Mouse (Mus musculus) layer of hippocampus, adult 8-10 months (tissue): ENCODE results near the gene Sesn1. TPM values are rescaled to one million over a fixed set of nuclear protein-coding genes. Genes with fewer than 3 reads are reported as not detected.
"Not testable (repeated sequence)": the region's sequence is repeated elsewhere in the genome, so short reads cannot be mapped to it uniquely, and the experiment has no call there.

Source experiments
- DNase-seq, 2 experiments: peaks; one replicate each; pipeline ENCODE4 v3.0.0; 2022; ENCODE audit warnings: low spot score in 2 of 2
- total RNA-seq, 4 experiments: library from RNA; stranded (reverse); gene quantifications; 2 replicates each; pipeline ENCODE4 v1.2.4; 2022

Gene Sesn1
- total RNA-seq, 4 experiments from 2014 or later: 44.0 to 53.3 (median 45.2) TPM

DNA sequence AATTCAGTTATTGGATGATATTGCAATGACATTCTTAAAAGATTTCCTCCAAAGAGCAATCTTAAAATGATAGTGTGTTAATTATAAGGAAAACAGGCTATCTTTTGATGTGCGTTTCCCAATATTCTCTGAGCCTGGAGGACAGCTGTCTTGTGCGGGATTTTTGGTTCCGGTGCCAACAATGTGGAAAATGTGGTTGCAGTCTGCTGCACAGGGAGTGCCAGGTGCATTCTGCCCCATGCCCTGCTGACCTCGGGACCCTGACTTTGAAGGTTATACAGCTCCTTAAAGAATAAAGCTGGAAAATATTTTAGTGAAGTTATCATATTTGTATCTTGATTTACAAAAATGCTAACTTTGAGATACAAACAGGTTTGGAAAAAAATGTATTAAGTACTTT is 98.2 kb downstream of the Sesn1 start:
- DNase-seq: no peak

DNA sequence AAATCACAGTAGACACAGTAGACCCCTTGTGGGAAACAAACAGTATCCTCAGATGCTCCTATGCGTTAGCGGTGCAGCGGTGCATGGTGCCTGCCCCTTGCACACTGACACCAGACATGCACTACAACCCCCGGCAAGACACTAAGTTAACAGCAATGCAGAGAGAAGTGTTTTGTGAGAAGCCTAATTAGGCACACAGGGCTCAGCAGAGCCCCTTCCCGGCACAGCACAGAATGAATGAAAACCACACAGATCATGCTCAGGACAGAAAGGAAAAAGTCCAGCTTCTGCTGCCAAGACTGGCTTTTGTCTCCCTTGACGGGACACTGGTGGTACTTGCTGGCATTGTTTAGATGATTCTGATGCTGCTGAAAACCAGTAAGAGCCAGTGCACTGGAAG is 99.2 kb downstream of the Sesn1 start:
- DNase-seq: no peak

DNA sequence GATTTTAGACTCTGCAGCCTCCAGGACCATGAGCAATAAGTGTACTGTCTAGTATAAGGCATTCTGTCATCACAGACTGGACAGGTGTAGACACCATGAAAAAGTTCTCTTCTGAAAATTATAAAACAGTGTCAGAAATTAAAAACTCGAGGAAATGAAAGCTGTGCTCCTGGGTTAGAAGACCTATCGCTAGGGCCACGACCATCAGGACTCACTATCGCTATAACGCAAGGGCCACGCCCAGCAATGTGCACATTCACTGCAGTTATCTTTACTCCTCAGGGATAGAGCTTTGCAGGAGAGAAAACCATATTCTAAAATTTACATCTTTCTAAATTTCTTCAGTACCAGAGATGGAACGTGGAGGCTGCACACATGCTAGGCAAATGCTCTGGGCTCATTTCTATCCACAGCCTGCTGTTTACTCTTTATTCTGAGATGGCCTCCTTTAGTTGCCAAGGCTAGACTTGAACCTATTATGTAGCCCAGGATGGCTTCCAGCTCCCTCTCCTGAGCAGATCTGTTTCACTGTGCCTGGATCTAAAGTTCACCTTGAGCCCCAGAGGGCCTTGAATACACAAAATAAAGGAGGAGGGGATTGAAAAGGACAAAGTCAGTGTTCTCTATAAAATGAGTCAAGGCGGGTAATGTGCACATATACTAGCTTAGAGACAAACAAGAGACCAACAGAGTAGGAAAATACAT is 102.7 kb downstream of the Sesn1 start:
- no peak for DNase-seq

DNA sequence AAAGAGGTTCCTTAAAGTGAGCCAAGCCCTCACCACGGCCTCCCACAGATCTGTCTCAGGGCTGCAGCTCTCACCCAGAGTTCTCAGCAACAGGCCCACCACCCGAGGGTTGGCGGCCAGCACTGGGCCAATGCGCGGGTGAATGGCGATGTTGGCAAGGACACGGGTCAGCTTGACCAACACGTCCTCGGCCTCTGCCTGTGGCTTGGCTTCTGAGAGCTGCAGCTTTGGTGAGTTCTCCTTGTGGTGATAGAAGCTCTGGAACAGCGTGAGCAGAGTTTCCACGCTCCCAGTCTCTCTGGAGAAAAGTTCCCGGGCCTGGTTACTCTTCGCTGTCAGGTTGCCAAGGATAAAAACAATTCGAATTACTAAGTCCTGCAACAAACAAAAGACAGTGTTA is 117.0 kb downstream of the Sesn1 start:
- DNase-seq: peak in 1 of 2 experiments; percentile 41

DNA sequence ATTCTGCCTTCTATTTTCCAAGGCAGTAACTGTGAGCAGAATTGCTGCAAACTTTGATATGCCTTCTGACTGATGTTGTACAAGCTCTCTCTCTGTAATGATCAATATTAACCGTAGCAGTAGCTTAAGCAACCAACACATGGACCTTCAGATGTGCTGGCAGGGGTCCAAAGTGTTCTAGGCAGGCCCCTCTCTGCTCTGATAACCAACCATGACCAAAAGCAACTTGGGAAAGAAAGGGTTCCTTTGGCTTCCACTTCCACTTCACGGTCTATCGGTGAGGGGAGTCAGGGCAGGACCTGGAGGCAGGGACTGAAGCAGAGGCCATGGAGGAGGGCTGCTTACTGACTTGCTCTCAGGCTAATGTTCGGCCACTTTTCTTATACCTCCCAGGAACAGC is 121.2 kb downstream of the Sesn1 start:
- DNase-seq: no peak

DNA sequence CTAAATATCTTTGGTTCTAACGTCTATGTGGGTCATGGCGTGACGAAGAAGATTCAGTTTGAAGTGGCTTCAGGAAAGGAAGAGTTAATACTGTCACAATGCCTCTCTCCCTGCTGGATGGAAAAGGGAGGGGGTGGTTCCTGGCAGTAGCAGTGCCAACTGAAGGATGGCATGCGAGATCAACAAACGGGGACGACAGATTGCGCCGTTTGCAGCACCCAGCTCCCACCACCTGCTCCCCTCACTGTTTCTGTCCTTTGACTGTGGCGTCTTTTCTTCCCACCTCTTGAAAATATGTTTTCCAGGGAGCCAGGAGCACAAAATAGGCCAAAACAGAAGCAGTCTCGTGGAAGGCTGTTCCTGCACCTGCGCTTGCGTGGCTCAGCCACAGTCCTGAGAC is 122.2 kb downstream of the Sesn1 start:
- DNase-seq: peak; percentile 87 to 90

DNA sequence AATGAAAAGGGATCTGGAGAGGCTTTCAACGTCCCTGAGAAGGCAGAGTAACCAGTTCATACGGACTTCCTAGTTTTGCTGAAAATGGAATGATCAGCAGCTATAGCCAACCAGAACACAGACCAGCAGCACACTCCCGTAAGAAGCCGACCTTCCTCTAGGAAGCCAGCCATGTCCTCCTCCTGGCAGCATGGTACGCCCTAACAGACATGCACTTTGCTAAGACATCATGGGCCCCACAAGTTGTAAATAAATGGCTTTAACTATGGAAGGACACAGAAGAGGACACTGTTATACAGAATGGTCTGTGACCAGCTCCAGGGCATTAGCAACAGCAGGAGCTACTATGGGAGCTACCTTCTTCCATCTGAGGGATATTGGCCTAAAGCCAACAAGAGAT is 123.2 kb downstream of the Sesn1 start:
- DNase-seq: no peak

DNA sequence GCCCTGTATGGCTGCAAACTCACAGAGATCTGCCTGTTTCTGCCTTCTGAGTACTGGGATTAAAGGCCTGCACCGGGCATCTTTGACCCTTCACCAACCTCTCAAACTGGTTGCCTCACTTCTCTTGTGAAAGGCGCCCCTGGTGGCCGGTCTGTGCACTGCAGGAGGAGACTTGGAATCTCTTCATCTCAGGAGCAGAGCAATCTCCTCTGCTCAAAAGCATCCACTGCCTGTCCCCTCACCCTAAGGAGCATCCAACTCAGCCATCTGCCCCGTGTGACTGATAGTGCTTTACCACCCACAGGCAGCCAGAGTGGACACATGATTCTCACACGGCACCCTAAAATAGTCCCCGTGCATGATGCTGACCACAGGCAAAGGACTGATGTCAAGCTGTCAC is 123.8 kb downstream of the Sesn1 start:
- DNase-seq: no peak

DNA sequence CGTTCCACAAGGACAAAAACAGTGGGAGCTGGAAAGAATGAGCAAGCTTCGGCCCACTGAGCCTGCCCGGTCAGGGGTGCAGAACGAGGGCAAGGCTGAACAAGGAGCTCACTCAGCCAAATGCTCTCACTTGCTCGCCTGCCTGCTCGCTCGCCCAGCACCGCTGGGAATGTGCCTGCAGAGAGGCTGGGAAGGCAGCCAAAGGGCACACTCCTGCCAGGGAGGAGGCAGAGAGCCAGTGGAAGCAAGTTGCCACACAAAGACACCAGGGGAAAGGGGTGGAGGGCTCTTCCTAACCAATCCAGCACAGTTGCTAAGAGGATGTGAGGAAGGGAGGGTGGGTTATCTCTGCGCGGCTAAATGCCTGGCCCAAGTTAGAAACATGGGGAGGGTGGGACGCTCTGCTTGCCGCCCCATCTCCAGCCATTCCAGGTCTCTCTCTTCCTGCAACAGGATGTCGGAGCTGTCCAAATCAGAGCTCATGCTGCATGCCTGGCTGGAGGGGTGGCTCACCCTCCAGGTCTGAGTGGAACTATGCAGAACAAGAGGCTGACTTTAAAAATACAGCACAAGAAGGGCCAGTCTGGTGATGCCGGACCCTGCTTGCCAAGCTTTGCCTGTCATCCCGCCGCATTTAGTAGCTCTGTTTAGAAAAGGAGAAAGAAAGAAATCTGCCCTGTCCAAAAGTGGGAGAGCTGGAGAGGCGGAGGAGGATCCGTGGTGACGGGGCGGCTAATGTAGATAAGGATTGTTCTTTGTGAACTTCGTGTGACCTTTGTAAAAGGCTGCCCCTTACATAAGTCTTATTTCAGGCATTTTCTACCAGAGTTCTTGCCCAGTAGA is 125.1 kb downstream of the Sesn1 start:
- peak; percentile 88 to 90 for DNase-seq

DNA sequence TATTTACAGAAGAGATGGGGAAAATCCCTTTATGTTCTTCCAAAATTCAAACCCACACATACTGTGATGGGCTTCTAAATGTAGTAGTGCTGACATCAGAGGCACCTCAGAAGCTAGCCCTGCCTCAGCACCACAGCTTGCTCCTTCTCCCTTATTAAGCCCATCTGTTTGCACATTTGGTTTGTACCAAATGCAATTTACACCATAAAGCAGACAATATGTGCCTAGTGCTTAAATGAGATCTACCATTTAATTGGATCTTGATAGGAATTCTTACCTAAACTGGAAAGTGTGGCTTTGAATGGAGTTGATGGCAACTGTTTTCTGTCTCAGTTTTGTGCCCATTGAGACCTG is 125.7 kb downstream of the Sesn1 start:
- peak; percentile 44 to 57 for DNase-seq

DNA sequence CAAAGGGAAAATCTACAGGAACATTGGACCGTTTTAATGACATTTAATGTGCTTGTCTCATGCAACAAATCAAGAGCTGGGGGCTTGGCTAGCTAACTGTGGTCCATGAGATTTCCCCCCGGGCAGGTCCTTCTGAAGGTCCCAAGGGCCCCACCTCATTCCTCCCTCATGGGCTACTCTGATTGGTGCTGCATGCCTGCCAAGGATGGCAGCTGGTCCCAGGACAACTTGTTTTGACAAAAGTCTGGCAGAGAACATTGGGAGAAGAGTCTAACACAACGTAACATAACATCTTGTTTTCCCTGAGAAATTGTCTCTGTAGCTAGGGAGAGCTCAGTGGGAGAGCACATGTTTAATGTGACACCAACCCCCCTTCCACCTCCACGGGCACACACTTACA is 126.4 kb downstream of the Sesn1 start:
- DNase-seq: peak; percentile 43 to 60

DNA sequence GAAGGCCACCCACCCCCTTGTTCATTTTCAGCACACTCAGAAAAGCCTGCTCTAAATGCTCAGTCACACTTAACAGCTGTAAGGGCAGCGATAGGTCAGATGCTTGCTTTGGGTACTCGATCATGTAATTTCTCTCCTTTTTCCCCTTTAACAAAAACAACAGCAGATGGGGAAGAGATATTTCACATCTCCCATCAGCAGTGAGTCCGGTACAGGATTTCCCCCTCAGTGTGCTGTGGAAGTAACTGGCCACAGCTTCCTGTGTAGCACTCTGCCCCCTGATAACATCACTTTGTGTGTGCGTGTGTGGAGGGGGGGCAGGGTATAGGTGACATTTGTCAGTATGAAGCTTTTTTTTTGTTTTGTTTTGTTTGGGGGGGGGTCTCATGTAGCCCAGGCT is 127.4 kb downstream of the Sesn1 start:
- DNase-seq: no peak

DNA sequence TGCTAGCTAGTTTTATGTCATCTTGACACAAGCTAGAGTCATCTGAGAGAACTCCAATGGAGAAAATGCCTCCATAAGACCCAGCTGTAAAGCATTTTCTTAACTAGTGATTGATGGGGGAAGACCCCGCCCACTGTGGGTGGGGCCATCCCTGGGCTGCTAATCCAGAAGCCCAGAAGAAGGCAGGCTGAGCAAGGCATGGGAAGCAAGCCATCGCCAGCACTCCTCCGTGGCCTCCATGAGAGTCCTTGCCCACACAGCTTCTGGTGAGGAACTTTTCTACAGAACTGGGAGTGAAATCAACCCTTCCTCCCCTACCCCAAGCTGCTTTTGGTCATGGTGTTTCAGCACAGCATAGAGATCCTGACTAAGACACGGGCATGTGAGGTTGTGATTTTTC is 129.4 kb downstream of the Sesn1 start:
- no peak for DNase-seq

DNA sequence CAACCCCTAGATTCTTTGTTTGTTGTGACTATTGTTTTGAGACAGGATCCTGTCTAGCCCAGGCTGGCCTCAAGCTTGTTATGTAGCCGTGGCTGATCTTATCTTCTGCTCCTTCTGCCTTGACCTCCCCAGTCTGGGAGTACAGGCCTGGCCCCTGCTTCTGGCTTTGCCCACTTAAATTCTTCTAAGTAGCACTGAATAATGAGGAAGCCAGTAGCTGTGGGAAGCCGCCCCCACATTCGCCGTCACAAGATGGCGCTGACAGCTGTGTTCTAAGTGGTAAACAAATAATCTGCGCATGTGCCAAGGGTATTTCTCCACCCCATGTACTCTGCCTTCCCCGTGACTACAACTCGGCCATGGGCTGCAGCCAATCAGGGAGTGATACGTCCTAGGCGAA is 142.6 kb downstream of the Sesn1 start:
- DNase-seq: not testable (repeated sequence)

DNA sequence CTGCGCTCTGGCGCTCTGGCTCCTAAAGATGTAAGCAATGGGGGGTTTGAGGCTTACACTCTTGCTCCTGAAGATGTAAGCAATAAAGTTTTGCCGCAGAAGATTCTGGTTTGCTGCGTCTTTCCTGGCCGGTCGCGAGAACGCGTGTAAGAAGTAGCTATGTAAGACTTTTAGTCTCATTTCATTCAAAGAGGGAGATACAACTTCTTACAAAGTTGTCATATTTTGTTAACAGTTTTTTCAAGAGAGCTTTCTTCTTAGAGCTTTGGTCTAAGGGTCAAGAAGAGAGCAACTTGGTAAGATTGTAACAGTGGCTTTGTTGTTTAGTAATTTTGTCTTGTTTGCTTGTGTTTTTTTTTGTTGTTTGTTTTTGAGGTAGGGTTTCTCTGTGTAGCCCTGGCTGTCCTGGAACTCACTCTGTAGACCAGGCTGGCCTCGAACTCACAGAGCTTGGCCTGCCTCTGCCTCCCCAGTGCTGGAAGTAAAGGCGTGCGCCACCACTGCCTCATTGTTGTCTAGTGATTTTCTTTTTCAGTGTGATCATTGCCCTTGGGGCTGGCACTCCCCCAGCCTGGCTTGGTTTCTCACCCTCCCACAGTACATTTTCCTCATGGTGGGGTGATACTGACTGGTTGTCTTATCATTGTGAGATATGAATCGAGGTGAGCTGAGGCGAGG is 143.3 kb downstream of the Sesn1 start:
- DNase-seq: no peak

DNA sequence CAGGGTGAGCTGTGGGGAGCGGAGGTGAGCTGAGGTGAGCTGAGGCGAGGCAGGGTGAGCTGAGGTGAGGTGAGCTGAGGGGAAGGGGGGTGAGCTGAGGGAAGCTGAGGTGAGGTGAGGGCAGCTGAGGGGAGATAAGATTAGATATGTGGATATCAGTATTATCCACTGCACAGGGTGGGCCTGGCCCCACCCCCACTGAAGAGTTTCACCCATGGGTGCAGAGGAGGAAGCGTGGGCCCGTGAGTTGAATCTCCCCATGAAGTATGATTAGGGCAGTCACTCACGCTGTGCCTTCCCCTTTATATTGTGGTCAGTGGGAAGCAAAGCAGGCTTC is 143.8 kb downstream of the Sesn1 start:
- no peak for DNase-seq

DNA sequence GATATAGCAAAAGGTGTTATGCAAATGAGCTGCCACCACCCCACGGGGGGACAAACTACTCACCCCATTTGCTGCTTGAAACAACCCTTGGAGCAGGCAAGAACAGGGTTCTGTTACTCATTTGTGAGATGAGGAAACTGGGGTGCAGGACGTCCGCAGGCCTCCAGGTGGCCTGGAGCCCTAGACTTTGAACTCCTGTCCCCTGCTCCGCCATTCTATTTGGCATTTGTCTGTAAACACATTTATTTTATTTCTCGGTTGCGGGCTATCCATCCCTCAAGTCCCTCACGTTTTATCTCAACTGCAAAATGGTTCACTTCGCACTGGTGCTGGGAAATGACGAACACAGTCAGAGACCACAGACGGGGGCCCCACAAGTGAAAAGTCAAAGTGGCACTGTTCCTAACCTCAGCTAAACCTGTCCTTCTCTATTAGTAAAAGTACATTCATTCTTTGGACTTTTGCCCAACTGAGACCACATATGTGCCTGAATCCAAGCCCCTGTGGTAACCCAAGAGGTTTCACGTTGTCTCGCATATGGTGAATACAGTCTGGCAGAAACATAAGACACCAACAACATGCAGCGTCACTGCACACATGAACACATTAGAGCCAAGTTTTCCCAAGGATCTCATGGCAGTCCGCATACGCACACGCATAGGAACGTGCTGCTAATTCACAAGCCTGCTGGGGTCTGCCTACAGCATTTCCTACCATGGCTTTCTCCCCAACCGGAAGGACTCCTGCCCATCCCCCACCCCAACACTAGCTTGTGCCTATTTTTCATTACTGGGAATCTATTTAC is 147.9 kb downstream of the Sesn1 start:
- no peak for DNase-seq

Other genes with a start within 250 kb of the Sesn1 start
- gene Ccdc162, start 93.3 kb upstream of the Sesn1 start, total RNA-seq: 1 to 10 TPM; 1.1 to 2.8 (median 2.0) TPM
- 10 to 100 TPM in 1 of 4 experiments, 1 to 10 TPM in 3; 6.3 to 11.6 (median 9.2) TPM for gene Cep57l1, start 64 bp upstream of the Sesn1 start, total RNA-seq
- gene Armc2, start 208.5 kb downstream of the Sesn1 start, total RNA-seq: 10 to 100 TPM in 2 of 4 experiments, 1 to 10 TPM in 2; 8.9 to 12.7 (median 9.7) TPM